Mouse (Mus musculus): ENCODE results near the gene Gm49396. TPM values are rescaled to one million over a fixed set of nuclear protein-coding genes. Genes with fewer than 3 reads are reported as not detected.
A peak's percentile ranks its signal among the peaks of the same experiment; 100 is the strongest.

Gene Gm49396
- polyA plus RNA-seq, 1 experiment = 8.7 TPM

DNA sequence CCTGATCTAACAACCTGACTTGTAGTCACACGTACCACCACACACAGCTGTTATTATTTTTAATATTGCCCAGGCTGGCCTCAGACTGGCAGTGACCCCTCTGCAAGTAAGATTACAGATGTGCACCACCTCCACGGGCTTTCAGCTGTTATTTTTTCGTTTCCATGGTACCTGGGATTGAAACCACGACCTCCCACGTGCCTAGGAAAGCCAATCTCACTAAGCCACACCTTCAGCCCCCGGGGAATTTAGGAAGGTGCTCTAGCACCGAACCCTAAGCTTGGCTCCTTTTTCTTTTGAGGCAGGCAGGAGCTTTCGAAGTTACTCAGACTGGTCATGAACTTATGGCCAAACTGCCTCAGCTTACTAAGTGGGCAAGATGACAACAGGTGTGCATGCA lies 41.3 kb downstream of the Gm49396 start:
- DNase-seq (ENCODE audit: low read depth) = no peak
- TF ChIP-seq CTCF (IDR thresholded peaks at IDR 0.05; ENCODE audit: borderline replicate concordance, extremely low read depth, insufficient read depth, insufficient read length) (no peak), POLR2A (IDR thresholded peaks at IDR 0.05; ENCODE audit: borderline replicate concordance, extremely low read depth, insufficient read depth, insufficient read length, poor library complexity, severe bottlenecking) (no peak)

DNA sequence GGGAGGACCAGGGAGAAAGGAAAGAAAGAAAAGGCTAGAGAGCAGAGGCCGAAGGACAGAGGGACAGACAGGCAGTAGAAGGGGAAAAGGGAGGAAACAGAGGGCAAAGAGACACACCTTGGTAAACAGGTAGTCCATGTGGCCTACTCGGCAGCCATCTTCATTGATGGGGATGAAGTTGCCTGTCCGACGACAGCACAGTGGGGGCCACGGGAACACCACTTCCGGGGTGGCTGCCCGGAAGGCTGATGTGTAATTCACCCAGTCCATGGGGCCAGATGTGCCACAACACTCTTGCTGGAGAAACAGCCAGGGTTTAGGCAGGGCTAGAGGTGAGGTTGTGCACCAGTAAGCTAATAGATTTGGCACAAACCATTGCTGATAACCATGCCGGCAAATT lies 41.8 kb downstream of the Gm49396 start:
- TF ChIP-seq CTCF (IDR thresholded peaks at IDR 0.05; ENCODE audit: borderline replicate concordance, extremely low read depth, insufficient read depth, insufficient read length) (no peak), POLR2A (IDR thresholded peaks at IDR 0.05; ENCODE audit: borderline replicate concordance, extremely low read depth, insufficient read depth, insufficient read length, poor library complexity, severe bottlenecking) (no peak)
- no peak for DNase-seq (ENCODE audit: low read depth)

DNA sequence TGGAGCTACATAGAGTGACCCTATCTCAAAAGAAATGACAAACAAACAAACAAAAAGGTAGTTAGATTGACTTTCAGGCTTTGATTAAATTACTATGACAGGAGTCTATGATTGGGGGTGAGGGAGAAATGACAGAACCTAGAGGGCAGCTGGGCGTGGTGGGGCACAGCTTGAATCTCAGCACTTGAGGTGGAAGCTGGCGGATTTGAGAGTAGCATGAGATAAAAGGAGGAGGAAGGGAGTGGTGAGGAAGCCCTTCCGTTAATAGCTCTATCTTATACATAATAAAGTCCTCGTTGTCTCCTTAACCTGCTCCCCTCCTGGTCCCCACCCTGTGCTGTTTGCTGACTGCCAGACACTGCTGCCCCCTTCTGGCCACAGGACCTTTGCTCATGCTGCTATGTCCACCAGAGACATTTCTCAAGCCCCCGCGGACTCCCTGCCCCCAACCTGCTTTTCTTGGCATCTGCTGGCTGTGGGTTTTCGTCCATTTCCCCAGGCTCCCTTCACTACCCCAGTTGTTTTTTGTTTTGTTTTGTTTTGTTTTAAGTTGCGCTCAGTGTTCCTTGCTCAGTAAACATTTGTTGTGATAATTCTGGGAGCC lies 44.7 kb downstream of the Gm49396 start:
- peak; percentile 67 for DNase-seq (ENCODE audit: low read depth)

DNA sequence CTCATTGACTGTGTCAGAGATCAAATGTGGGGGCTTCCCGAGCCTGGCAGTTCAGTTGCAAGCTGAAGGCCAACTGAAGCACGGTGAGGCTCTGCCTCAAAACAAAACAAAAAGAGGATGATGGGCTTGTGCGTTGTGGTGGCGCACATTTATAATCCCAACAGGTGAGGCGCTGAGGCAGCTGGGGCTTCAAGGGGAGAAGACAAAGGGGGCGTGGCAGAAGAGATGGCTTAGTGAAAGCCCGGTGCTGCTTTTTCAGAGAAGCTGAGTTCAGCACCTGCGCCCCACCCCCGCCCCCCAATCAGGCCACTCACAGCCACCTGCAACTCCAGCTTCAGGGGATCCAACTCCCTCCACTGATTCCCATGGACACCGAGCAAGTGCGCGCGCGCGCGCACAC lies 45.3 kb downstream of the Gm49396 start:
- no peak for DNase-seq (ENCODE audit: low read depth)
- no peak for TF ChIP-seq CTCF (IDR thresholded peaks at IDR 0.05; ENCODE audit: borderline replicate concordance, extremely low read depth, insufficient read depth, insufficient read length)

More for the DNA sequence above, 44.7 kb downstream of the Gm49396 start:
- TF ChIP-seq CTCF (IDR thresholded peaks at IDR 0.05; ENCODE audit: borderline replicate concordance, extremely low read depth, insufficient read depth, insufficient read length) = peak; percentile 66
- no peak for TF ChIP-seq POLR2A (IDR thresholded peaks at IDR 0.05; ENCODE audit: borderline replicate concordance, extremely low read depth, insufficient read depth, insufficient read length, poor library complexity, severe bottlenecking)

DNA sequence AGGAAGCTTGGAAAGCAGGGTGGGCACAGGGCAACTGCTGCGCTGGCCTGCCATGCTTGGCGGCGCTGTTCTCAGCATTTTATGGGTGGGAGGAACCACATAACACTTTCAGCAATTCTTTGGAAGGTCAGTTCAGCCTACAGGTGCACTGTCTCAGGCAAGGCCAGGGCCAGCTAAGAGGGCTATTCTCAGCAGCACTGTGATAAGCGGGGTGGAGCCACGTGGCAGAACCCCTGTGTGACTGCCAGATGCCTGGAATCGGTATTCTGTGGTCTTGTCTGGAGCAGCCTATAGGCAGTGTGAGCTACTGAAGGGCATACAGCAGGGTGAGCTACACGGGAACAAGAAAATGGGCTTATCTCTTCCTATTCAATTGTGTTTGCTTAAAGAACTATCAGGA lies 46.9 kb downstream of the Gm49396 start:
- no peak for DNase-seq (ENCODE audit: low read depth)
- TF ChIP-seq CTCF (IDR thresholded peaks at IDR 0.05; ENCODE audit: borderline replicate concordance, extremely low read depth, insufficient read depth, insufficient read length) (no peak), POLR2A (IDR thresholded peaks at IDR 0.05; ENCODE audit: borderline replicate concordance, extremely low read depth, insufficient read depth, insufficient read length, poor library complexity, severe bottlenecking) (no peak)

DNA sequence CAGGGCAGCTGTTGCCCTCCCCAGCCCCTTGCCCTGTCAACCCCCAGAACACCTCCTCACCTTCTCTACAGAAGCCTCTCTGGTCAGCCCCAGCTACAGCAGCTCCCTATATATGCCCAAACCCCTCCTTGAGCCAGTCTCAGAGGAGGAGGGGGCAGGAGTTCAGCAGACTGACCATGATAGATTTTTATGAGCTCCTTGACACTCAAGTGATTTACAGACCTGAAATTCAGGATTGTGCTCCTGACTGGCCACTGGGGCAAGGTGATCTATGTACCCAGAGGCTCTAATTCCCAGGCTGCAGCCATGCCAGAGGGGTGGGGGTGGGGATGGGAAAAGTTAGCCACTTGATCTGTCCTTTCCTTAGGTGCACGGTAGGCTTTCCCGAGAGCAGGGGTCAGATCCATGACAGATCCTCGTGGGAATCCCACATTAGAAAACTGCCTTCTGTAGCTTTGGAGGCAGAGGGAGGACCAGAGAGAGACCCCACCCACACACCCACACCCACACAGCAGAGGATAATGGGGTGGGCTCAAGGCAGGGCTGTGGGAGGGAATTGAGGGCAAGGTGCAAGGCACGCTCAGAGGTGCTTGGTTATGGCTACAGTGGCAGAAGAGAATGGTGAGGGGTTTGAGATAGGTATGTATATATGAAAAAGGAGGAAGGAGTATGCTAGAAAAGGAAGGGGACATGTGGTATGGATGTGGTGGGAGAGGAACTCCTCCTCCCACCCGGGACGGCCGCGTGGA lies 49.7 kb downstream of the Gm49396 start, which contains the start of gene Upk1a:
Gene Upk1a (minus strand): TSS at position 194 of the 749 bp plus-strand sequence.
- TF ChIP-seq CTCF (IDR thresholded peaks at IDR 0.05; ENCODE audit: borderline replicate concordance, extremely low read depth, insufficient read depth, insufficient read length) = no peak
- TF ChIP-seq POLR2A (IDR thresholded peaks at IDR 0.05; ENCODE audit: borderline replicate concordance, extremely low read depth, insufficient read depth, insufficient read length, poor library complexity, severe bottlenecking) = no peak
- DNase-seq (ENCODE audit: low read depth) = no peak

DNA sequence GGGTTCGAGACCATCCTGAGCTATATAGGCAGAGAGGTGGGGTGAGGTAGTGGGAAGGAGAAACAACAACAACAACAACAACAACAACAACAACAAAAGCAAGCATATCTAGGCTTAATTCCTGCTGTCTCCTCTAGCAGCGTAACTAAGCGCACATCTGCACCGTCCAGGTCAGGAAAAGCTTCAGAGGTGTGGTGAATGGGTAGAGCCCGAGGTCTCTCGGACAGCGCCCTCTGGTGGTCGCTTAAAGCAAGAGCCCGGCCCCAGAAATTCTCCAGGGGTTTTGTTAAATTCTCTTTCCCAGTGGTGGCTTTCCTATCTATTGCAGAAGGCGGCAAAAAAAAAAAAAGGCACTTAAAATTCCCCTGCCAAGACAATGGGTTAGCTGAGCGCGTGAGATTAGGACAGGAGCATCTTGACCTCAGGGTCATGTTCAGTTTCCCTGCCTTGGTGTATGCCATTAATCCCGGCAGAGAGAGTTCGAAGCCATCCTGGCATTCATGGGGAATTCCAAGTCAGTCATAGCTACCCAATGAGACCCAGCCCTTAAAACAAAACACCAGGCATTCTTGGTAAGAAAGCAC lies 50.5 kb downstream of the Gm49396 start:
- TF ChIP-seq CTCF (IDR thresholded peaks at IDR 0.05; ENCODE audit: borderline replicate concordance, extremely low read depth, insufficient read depth, insufficient read length) (peak; percentile 71), POLR2A (IDR thresholded peaks at IDR 0.05; ENCODE audit: borderline replicate concordance, extremely low read depth, insufficient read depth, insufficient read length, poor library complexity, severe bottlenecking) (no peak)
- peak; percentile 50 for DNase-seq (ENCODE audit: low read depth)

DNA sequence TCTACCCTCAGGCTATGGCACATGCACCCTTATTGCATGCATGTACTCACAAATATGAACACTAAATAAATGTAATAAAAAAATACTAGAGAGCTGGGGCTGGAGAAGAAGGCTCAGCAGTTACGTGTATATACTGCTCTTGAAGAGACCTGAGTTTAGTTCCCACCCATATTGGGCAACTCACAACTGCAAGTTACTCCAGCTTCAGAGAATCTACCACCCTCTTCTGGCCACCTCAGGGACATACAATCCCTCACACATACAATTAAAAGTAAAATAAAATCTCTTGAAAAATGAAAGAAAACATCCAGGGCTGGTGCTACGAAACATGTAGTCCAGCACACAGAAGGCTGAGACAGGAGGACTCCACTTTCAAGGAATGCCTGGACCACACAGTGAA lies 51.3 kb downstream of the Gm49396 start:
- TF ChIP-seq CTCF (IDR thresholded peaks at IDR 0.05; ENCODE audit: borderline replicate concordance, extremely low read depth, insufficient read depth, insufficient read length) = peak; percentile 7; the same call in 1 of the 2 replicates
- no peak for TF ChIP-seq POLR2A (IDR thresholded peaks at IDR 0.05; ENCODE audit: borderline replicate concordance, extremely low read depth, insufficient read depth, insufficient read length, poor library complexity, severe bottlenecking)
- DNase-seq (ENCODE audit: low read depth) = peak; percentile 33

DNA sequence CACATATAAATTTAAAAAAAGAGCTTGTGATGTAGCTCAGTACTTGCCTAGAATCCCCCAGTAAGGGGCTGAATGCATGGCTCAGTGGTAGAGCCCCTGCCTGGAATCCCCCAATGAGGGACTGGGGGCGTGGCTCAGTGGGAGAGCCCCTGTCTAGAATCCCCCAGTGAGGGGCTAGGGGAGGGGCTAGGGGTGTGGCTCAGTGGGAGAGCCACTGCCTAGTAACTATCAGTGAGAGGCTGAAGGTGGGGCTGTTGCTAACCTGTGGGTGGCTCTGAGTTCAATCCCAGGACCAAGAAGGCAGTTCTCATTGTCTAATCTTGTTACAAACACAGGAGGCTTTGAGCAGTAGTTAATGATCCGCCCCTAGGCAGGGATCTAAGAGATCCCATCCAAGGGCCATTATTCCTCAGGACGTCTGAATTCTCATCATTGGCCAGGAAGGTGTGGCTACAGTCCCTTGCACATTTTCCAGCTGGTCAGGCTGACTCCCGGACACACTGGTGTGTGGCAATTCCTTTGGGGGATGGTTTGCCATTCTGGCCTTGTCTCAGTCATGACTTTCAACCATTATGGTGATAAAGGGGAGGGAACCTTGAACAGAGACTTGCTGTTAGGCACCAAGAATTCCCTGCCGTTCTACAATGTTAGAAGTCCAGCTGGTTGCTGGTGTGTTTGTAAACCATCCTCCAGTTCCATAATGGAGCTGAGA lies 52.1 kb downstream of the Gm49396 start:
- no peak for DNase-seq (ENCODE audit: low read depth)
- TF ChIP-seq CTCF (IDR thresholded peaks at IDR 0.05; ENCODE audit: borderline replicate concordance, extremely low read depth, insufficient read depth, insufficient read length) = no peak
- no peak for TF ChIP-seq POLR2A (IDR thresholded peaks at IDR 0.05; ENCODE audit: borderline replicate concordance, extremely low read depth, insufficient read depth, insufficient read length, poor library complexity, severe bottlenecking)

Other genes starting within 250 kb of the Gm49396 start
- 28.5 and 36.3 TPM in 2 replicates for gene Syne4, start 248.5 kb upstream of the Gm49396 start, polyA plus RNA-seq (2012; rRNA removed)
- 0.36 and 0.37 TPM in 2 replicates for gene E130208F15Rik, start 241.6 kb upstream of the Gm49396 start, polyA plus RNA-seq (2012; rRNA removed)
- 17.6 and 24.7 TPM in 2 replicates for gene Sdhaf1, start 239.4 kb upstream of the Gm49396 start, polyA plus RNA-seq (2012; rRNA removed)
- 29.1 and 39.2 TPM in 2 replicates for gene Lrfn3, start 200.6 kb upstream of the Gm49396 start, polyA plus RNA-seq (2012; rRNA removed)
- gene Tyrobp, start 149.6 kb upstream of the Gm49396 start, polyA plus RNA-seq (2012; rRNA removed) = 21.7 and 27.8 TPM in 2 replicates
- gene Hcst, start 143.5 kb upstream of the Gm49396 start, polyA plus RNA-seq (2012; rRNA removed) = 0.90 and 1.4 TPM in 2 replicates
- 2.3 and 3.6 TPM in 2 replicates for gene Nfkbid, start 141.6 kb upstream of the Gm49396 start, polyA plus RNA-seq (2012; rRNA removed)
- 571 and 616 TPM in 2 replicates for gene Aplp1, start 117.8 kb upstream of the Gm49396 start, polyA plus RNA-seq (2012; rRNA removed)
- 0.85 and 3.3 TPM in 2 replicates for gene Kirrel2, start 105.7 kb upstream of the Gm49396 start, polyA plus RNA-seq (2012; rRNA removed)
- 1.2 and 3.2 TPM in 2 replicates for gene Nphs1, start 105.0 kb upstream of the Gm49396 start, polyA plus RNA-seq (2012; rRNA removed)
- 0.05 and 0.26 TPM in 2 replicates for gene Prodh2, start 69.7 kb upstream of the Gm49396 start, polyA plus RNA-seq (2012; rRNA removed)
- 241 and 276 TPM in 2 replicates for gene Arhgap33, start 28.3 kb upstream of the Gm49396 start, polyA plus RNA-seq (2012; rRNA removed)
- gene Hspb6, start 11.2 kb upstream of the Gm49396 start, polyA plus RNA-seq (2012; rRNA removed) = 8.4 and 8.7 TPM in 2 replicates
- 24.1 and 27.9 TPM in 2 replicates for gene Proser3, start 11.0 kb upstream of the Gm49396 start, polyA plus RNA-seq (2012; rRNA removed)
- gene Lin37, start 3.5 kb upstream of the Gm49396 start, polyA plus RNA-seq (2012; rRNA removed) = 45.1 and 53.9 TPM in 2 replicates
- 69.3 and 95.4 TPM in 2 replicates for gene U2af1l4, start within 50 bp of the Gm49396 start, polyA plus RNA-seq (2012; rRNA removed)
- gene Psenen, start 283 bp downstream of the Gm49396 start, polyA plus RNA-seq (2012; rRNA removed) = 102 and 154 TPM in 2 replicates
- 6.5 and 8.7 TPM in 2 replicates for gene Igflr1, start 2.1 kb downstream of the Gm49396 start, polyA plus RNA-seq (2012; rRNA removed)
- gene Kmt2b, start 25.4 kb downstream of the Gm49396 start, polyA plus RNA-seq (2012; rRNA removed) = 69.7 and 72.2 TPM in 2 replicates
- 0.37 and 0.47 TPM in 2 replicates for gene Zbtb32, start 35.6 kb downstream of the Gm49396 start, polyA plus RNA-seq (2012; rRNA removed)
- 2.7 and 3.9 TPM in 2 replicates for gene Upk1a, start 49.5 kb downstream of the Gm49396 start, polyA plus RNA-seq (2012; rRNA removed)
- gene Cox6b1, start 62.8 kb downstream of the Gm49396 start, polyA plus RNA-seq (2012; rRNA removed) = 823 and 962 TPM in 2 replicates
- gene Etv2, start 72.5 kb downstream of the Gm49396 start, polyA plus RNA-seq (2012; rRNA removed) = not detected in 2 replicates
- 91.6 and 103 TPM in 2 replicates for gene Rbm42, start 87.0 kb downstream of the Gm49396 start, polyA plus RNA-seq (2012; rRNA removed)
- gene Haus5, start 101.7 kb downstream of the Gm49396 start, polyA plus RNA-seq (2012; rRNA removed) = 21.9 and 36.6 TPM in 2 replicates
- gene Pmis2, start 108.3 kb downstream of the Gm49396 start, polyA plus RNA-seq (2012; rRNA removed) = not detected in 2 replicates
- gene 2200002J24Rik, start 135.6 kb downstream of the Gm49396 start, polyA plus RNA-seq (2012; rRNA removed) = 0.32 TPM in 1 of 2 replicates, not detected in the other
- gene Atp4a, start 148.9 kb downstream of the Gm49396 start, polyA plus RNA-seq (2012; rRNA removed) = 1.7 and 2.4 TPM in 2 replicates
- 187 and 251 TPM in 2 replicates for gene Tmem147, start 166.2 kb downstream of the Gm49396 start, polyA plus RNA-seq (2012; rRNA removed)
- 0.50 TPM in 1 of 2 replicates, not detected in the other for gene Gapdhs, start 180.3 kb downstream of the Gm49396 start, polyA plus RNA-seq (2012; rRNA removed)
- 5.1 and 8.8 TPM in 2 replicates for gene Sbsn, start 188.1 kb downstream of the Gm49396 start, polyA plus RNA-seq (2012; rRNA removed)
- gene Dmkn, start 200.4 kb downstream of the Gm49396 start, polyA plus RNA-seq (2012; rRNA removed) = 3.5 and 14.2 TPM in 2 replicates
- 5.6 and 30.7 TPM in 2 replicates for gene Krtdap, start 224.6 kb downstream of the Gm49396 start, polyA plus RNA-seq (2012; rRNA removed)

Measured in brain, embryonic 14.5 days (tissue).